Mouse (Mus musculus) left cerebral cortex, adult 2 months (tissue): ENCODE results near the gene Papss1. TPM values are rescaled to one million over a fixed set of nuclear protein-coding genes. Genes with fewer than 3 reads are reported as not detected.

Experiments used
- DNase-seq, 2 experiments: peaks; one replicate each; pipeline ENCODE4 v3.0.0; 2021 to 2022; ENCODE audit warnings: low spot score in 2 of 2, mixed read lengths in 1 of 2; ENCODE audit errors: extremely low spot score in 1 of 2
- H3K27ac ChIP-seq: fragments of 200-600 bp; 2 replicates; pipeline ENCODE4 v1.8.1; 2022
- H3K4me3 ChIP-seq: fragments of 200-600 bp; 2 replicates; pipeline ENCODE4 v1.8.1; 2022
- CTCF ChIP-seq: fragments of 200-600 bp; IDR thresholded peaks from 2 replicates; pipeline ENCODE4 v1.8.1; 2022; ENCODE audit warnings: antibody characterized with exemption, mild to moderate bottlenecking, moderate library complexity
- intact Hi-C: fragments of 180-260 bp; cut with DNase I; formaldehyde crosslinking; loops from one replicate; pipeline ENCODE4 v1.15.1; 2025
- total RNA-seq, 2 experiments: library from RNA; stranded (reverse); gene quantifications; 2 replicates each; pipeline ENCODE4 v1.2.3; 2021

The Papss1 gene
- total RNA-seq, 2 experiments from 2014 or later: 60.1 to 60.7 TPM

DNA sequence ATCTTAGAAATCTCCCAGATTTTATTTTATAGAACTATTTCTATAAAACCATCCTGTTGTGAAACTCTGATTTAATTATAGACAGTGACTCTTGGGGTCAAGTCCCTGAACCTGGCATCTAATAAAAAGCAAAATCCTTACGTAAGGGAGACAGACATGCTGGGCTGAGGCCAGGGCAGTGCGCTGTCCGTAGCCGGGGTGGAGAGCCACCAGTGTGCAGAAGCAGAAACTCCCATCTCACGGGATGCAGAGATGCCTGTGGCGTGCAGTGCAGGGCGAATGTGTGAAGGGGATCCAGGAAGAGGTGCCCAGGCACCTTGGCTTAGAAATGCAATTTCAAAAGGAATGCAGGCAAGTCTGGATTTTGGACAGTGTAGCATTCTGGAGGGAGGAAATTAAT is 73.6 kb downstream of the Papss1 start:
- Histone ChIP-seq H3K27ac (peak overlapping the region; percentile 44; the same call in 1 of the 2 replicates), H3K4me3 (no peak overlapping the region)
- no peak for TF ChIP-seq CTCF
- intact Hi-C loops: no loop called here
- DNase-seq: no peak

GRCm38 (mm10) chr3:131642681-131643292 is 78.2 kb downstream of the Papss1 start:
- TF ChIP-seq CTCF: no peak
- no peak for DNase-seq
- intact Hi-C loops: no loop called here
- no peak overlapping the region for H3K27ac ChIP-seq
- no peak overlapping the region for H3K4me3 ChIP-seq

DNA sequence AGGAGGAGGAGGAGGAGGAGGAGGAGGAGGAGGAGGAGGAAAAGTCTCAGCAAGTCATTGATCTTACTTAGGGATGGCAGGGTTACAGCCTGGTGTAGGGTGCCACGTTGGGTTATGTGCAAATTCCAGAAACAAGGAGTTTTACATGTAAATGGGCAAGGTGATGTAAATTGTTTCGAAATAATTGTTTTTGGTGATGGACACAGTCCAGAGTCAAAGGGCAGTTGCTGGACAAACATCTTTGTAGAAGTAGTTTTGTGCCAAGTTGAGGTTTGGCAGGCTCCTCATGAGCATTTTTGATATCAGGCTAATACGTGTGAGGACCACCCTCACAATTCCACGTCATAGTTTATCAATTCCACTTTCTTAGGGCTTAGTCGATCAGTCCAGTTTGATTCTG is 80.6 kb downstream of the Papss1 start:
- Histone ChIP-seq H3K4me3 (no peak overlapping the region), H3K27ac (no peak overlapping the region)
- DNase-seq: no peak
- intact Hi-C loops: no loop called here
- no peak for TF ChIP-seq CTCF

DNA sequence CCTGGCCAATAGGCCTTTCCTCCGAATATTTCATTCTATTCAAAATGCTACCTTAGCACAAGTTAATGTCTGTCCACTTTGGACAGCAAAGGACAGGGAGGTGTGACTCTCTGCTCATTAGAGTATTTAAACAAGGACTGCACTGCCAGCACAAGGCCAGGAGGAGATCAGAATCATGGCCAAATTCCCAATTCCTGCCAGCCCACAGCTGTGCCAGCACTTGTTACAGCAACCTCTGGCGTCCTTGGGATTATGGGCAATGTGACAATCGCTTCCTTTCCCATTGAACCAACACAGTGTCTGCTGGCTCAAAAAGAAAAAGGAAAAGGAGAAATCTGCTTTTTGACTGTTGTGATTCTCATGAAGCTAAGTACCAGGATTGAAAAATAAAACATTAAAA is 89.8 kb downstream of the Papss1 start:
- H3K4me3 ChIP-seq: no peak overlapping the region
- no peak overlapping the region for H3K27ac ChIP-seq
- no peak for DNase-seq
- no peak for TF ChIP-seq CTCF
- intact Hi-C loops: no loop called here

DNA sequence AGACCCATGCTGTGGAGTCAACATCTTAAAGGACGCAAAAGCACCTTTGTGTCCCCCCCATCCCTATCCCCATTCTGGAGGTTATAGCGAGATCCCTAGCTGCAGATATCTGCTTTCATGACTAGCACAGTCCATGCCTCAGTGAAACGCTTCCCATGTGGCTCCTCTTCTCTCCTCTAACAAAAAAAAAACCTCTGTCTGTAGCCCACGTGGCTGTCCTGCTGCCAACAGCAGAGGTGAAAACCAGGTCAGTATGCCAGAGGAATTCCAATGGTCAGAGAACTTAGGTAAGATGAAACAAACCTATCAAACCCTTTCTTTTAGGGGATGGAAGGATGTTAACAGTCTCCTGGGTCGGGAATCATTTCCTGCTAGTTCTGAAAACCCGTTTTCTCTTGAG is 91.5 kb downstream of the Papss1 start:
- intact Hi-C loops: no loop called here
- H3K4me3 ChIP-seq: no peak overlapping the region
- no peak overlapping the region for H3K27ac ChIP-seq
- DNase-seq: no peak
- no peak for TF ChIP-seq CTCF

DNA sequence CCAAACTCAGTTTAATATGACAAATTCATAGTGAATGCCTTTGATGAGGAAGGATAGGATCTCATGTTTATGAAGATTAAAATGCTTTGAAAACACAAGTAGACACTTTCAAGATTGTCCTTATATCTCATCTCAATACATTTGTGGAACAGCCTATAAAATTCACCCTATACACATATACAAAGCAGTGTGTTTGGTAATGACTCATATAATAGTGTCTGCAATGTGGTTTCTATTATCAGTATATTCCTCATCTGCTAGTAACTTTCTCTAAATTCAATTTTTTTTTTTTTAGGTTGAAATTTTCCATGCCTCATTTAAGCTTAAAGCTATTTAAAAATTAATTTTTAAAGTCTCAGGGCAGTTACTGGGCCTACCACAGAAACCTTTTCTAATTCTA is 95.6 kb downstream of the Papss1 start:
- H3K4me3 ChIP-seq: no peak overlapping the region
- intact Hi-C loops: no loop called here
- DNase-seq: no peak
- H3K27ac ChIP-seq: no peak overlapping the region
- no peak for TF ChIP-seq CTCF

DNA sequence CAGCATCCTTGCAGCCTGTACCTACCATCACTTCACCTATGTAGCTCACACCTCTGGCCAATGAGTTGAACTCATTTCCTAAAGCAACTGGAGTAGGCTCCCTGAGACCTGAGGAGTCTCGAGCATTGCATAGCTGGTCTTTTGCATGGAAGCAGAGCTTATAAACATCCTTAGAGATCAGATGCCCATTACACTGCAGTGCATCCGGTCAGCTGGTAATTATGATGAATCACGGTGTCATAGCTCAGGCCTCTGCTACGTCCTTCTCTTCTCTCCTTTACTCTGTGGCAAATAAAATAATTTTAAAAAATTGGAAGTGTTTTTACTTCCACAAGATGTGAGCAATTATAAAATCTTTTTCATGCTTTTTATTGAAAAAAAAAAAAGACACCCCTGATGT is 96.1 kb downstream of the Papss1 start:
- no peak for TF ChIP-seq CTCF
- Histone ChIP-seq H3K27ac (no peak overlapping the region), H3K4me3 (no peak overlapping the region)
- no peak for DNase-seq
- intact Hi-C loops: no loop called here

DNA sequence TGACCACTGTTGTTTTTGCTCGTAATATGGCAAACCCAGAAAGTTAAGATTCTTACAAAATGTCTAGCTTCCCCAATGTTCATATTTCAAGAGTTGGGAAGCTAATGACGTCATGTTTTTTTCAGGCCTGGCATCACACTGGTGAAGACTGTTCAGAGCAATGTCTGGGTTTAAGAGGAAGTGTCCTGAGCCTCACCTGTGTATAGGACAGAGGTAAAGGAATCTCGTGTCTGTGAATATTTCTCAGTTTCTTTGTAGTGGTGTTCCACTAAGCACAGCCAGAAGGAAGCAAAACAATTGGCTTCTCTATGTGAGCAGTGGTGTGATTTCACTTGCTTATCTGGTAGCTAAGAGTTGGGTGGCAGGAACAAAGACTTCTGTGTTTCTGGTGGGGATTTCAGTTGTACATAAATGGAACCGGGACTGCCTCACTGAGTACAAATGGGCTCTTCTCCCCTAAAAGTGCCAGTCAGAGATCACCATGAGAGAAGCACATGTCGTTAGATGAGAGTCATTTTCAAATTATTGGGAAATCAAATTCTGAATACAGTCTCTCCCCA is 98.1 kb downstream of the Papss1 start:
- Histone ChIP-seq H3K27ac (no peak overlapping the region), H3K4me3 (no peak overlapping the region)
- intact Hi-C loops: no loop called here
- no peak for TF ChIP-seq CTCF
- no peak for DNase-seq

- intact Hi-C loops: no loop called here
- DNase-seq: no peak
- no peak for TF ChIP-seq CTCF
- Histone ChIP-seq H3K4me3 (no peak overlapping the region), H3K27ac (no peak overlapping the region)
Observed at GRCm38 (mm10) chr3:131669910-131670309, 105.3 kb downstream of the Papss1 start.

- peak; percentile 54 to 81 for DNase-seq
- no peak for TF ChIP-seq CTCF
- no peak overlapping the region for H3K4me3 ChIP-seq
- H3K27ac ChIP-seq: no peak overlapping the region
- intact Hi-C loops: no loop called here
Observed at GRCm38 (mm10) chr3:131686106-131686505, 121.5 kb downstream of the Papss1 start.

DNA sequence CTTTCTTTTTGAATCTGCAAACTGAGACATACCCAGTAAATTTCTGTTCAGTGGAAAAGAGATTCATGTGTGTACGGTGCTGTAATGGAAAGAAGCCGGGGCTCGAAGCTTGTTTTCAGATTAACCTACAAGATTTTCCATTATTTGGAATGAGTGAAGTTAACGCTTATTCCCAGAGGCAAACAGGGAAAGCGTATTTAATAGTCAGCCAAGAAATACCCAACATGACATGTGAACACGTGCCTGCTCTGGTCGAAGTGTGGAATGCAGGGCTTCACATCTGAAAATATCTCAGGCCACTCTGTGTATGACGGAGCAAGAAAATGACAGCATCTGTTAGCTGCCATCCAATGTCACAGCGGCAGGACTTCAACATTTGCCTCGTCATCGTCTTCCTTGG is 125.4 kb downstream of the Papss1 start:
- intact Hi-C loops: no loop called here
- DNase-seq: no peak
- Histone ChIP-seq H3K4me3 (no peak overlapping the region), H3K27ac (no peak overlapping the region)
- no peak for TF ChIP-seq CTCF

- no peak overlapping the region for H3K4me3 ChIP-seq
- intact Hi-C loops: no loop called here
Observed at GRCm38 (mm10) chr3:131690543-131690942, 126.0 kb downstream of the Papss1 start.

DNA sequence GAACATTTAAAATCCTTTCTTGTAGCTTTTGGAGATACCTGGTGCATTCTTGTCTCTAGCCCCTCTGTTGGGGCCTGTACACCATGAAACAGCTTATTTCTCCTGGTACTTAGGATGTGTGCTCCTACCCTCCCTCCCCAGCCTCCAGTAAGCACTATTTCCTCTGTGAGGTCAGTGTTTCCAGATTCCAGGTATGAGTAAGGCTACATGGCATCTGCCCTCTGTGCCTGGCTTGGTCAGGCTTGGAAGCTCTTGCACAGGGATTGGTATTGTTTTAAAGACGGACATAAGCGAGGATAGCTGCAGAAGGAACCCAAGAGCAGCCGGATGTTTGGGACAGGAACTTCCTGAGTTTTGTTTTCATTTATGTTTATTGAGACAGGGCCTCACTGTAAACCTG is 126.6 kb downstream of the Papss1 start:
- TF ChIP-seq CTCF: no peak
- DNase-seq: no peak
- intact Hi-C loops: no loop called here
- H3K27ac ChIP-seq: no peak overlapping the region
- no peak overlapping the region for H3K4me3 ChIP-seq

More at GRCm38 (mm10) chr3:131690543-131690942, 126.0 kb downstream of the Papss1 start:
- DNase-seq: no peak
- no peak for TF ChIP-seq CTCF
- H3K27ac ChIP-seq: no peak overlapping the region

Other genes starting within 250 kb of the Papss1 start
- gene Sgms2, start 73.4 kb upstream of the Papss1 start, total RNA-seq: 1 to 10 TPM; 2.3 to 3.6 TPM